8 mouse cellular contexts compared by ENCODE assay signal in the genomic region with DNA sequence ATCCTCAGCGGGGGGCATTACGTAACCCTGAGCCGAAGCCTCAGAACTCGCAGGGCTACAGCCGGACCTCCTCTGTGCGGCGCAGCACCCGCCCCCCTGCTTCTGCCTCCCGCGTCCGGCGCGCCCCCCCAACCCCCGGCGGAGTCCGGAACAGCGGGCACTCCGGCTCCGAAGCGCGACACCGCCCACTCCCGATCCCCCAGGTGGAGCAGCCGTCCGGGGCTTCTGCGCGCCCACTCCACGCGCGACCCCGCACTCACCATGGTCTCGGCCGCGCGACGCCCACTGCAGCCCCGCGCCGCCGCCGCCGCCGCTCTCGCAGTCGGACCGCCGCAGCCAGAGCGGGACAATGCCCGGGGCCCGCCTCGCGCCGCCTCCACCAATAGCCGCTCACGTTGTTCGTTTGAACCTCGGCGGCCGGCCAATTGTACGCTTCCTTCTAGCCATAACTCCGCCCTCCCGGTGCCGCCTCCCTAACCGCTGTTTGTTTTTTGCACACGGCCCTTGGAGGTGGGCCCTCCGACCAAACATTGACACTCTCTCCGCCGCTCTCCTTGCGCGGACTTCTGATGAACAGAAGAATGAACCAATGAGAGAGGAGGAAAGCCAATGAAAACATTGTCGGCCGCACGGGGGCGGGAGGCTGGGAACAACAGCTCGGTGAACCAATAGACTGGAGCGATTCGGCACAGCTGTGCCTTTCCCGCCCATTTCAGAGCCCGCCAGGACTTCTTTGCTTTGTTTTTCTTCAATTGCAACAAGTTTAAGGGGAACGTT. TPM values are rescaled to one million over a fixed set of nuclear protein-coding genes. Genes with fewer than 3 reads are reported as not detected.
DNase-seq lines count a peak whose midpoint lies in the region; ATAC-seq and TF ChIP-seq lines count a peak whose summit lies in the region.

A gene (minus strand): TSS at position 367 of the 777 bp plus-strand sequence.

- peak; percentile 100 for ATAC-seq in embryonic facial prominence, embryonic 13.5 days (ENCODE audit: insufficient number of reproducible peaks, insufficient read depth, low FRiP score, low TSS enrichment, low read depth)
- ATAC-seq in limb, embryonic 12.5 days (ENCODE audit: insufficient number of reproducible peaks, insufficient read depth, low FRiP score, low TSS enrichment, low read depth) = peak; percentile 99
- peak; percentile 99 for ATAC-seq in midbrain, embryonic 15.5 days (replicated peaks)

- peak within 1 kb of the TSS; percentile 71 for H3K4me2 ChIP-seq in embryonic facial prominence, embryonic 13.5 days
- H3K4me2 ChIP-seq in limb, embryonic 12.5 days = peak within 1 kb of the TSS; percentile 81
- peak within 1 kb of the TSS; percentile 64 for H3K4me2 ChIP-seq in midbrain, embryonic 15.5 days

- peak; percentile 98 for DNase-seq in 3134 (ENCODE audit: extremely low read depth, insufficient read length, low spot score)
- DNase-seq in adrenal gland, postnatal 36 days = peak; percentile 99 to 100
- DNase-seq in heart, adult 18-20 months = peak; percentile 99 to 100
- peak; percentile 100 for DNase-seq in kidney, adult 2 months
- peak; percentile 98 to 99 for DNase-seq in spleen, adult 2 months (ENCODE audit: low read depth in 1 of 2, low spot score in 2 of 2)

- TF ChIP-seq CTCF in kidney, adult 2 months (conservative IDR thresholded peaks at IDR 0.05; ENCODE audit: insufficient read depth, insufficient read length, low read depth, low read length) = no peak
- TF ChIP-seq CTCF in spleen, adult 2 months (IDR thresholded peaks at IDR 0.05; ENCODE audit: extremely low read depth, insufficient read depth, insufficient read length, insufficient replicate concordance) = no peak

- H3K9me3 ChIP-seq in embryonic facial prominence, embryonic 13.5 days = no peaks in the 10 kb centered on the region; the same call in 1 of the 2 replicates
- H3K9me3 ChIP-seq in limb, embryonic 12.5 days = no peaks in the 10 kb centered on the region
- no peaks in the 10 kb centered on the region for H3K9me3 ChIP-seq in midbrain, embryonic 15.5 days

- H3K4me3 ChIP-seq in embryonic facial prominence, embryonic 13.5 days = peak within 1 kb of the TSS; percentile 66
- peak within 1 kb of the TSS; percentile 66 for H3K4me3 ChIP-seq in kidney, adult 2 months (ENCODE audit: insufficient read depth, low read depth, low read length)
- peak within 1 kb of the TSS; percentile 70 for H3K4me3 ChIP-seq in limb, embryonic 12.5 days (replicated peaks)
- H3K4me3 ChIP-seq in midbrain, embryonic 15.5 days = peak within 1 kb of the TSS; percentile 89
- H3K4me3 ChIP-seq in spleen, adult 2 months (ENCODE audit: extremely low read depth, insufficient read depth, insufficient read length) = peak within 1 kb of the TSS; percentile 92

- peaks cover 9% of the 10 kb centered on the region for H3K36me3 ChIP-seq in embryonic facial prominence, embryonic 13.5 days
- H3K36me3 ChIP-seq in kidney, adult 2 months (ENCODE audit: control insufficient read depth, insufficient read depth, low read length) = no peaks in the 10 kb centered on the region; the same call in 1 of the 2 replicates
- peaks cover 11% of the 10 kb centered on the region; the same call in 1 of the 2 replicates for H3K36me3 ChIP-seq in limb, embryonic 12.5 days
- H3K36me3 ChIP-seq in midbrain, embryonic 15.5 days (replicated peaks) = no peaks in the 10 kb centered on the region
- H3K36me3 ChIP-seq in spleen, adult 2 months (ENCODE audit: control insufficient read depth, insufficient read depth, low read length) = no peaks in the 10 kb centered on the region

- H3K27me3 ChIP-seq in embryonic facial prominence, embryonic 13.5 days = no peaks in the 10 kb centered on the region
- no peaks in the 10 kb centered on the region for H3K27me3 ChIP-seq in kidney, adult 2 months (replicated peaks; ENCODE audit: control insufficient read depth, insufficient read depth, low read length)
- no peaks in the 10 kb centered on the region for H3K27me3 ChIP-seq in limb, embryonic 12.5 days
- H3K27me3 ChIP-seq in midbrain, embryonic 15.5 days (replicated peaks) = no peaks in the 10 kb centered on the region
- no peaks in the 10 kb centered on the region for H3K27me3 ChIP-seq in spleen, adult 2 months (ENCODE audit: control insufficient read depth, insufficient read depth, low read length)

- under 1% methylated on average over 80 of the region's 80 CpGs for WGBS in embryonic facial prominence, embryonic 13.5 days
- under 1% methylated on average over 79 of the region's 80 CpGs for WGBS in kidney, adult 2 months
- under 1% methylated on average over 72 of the region's 80 CpGs for WGBS in limb, embryonic 12.5 days
- WGBS in midbrain, embryonic 15.5 days = under 1% methylated on average over 58 of the region's 80 CpGs
- under 1% methylated on average over 76 of the region's 80 CpGs for WGBS in spleen, adult 2 months

- peak within 1 kb of the TSS; percentile 86 for H3K9ac ChIP-seq in embryonic facial prominence, embryonic 13.5 days
- H3K9ac ChIP-seq in limb, embryonic 12.5 days (replicated peaks) = peak within 1 kb of the TSS; percentile 89
- H3K9ac ChIP-seq in midbrain, embryonic 15.5 days = peak within 1 kb of the TSS; percentile 84

- no peak for TF ChIP-seq POLR2A in kidney, adult 2 months (IDR thresholded peaks at IDR 0.05; ENCODE audit: low read depth, low read length)
- no peak for TF ChIP-seq POLR2A in spleen, adult 2 months (IDR thresholded peaks at IDR 0.05; ENCODE audit: low read depth, low read length)

- H3K4me1 ChIP-seq in embryonic facial prominence, embryonic 13.5 days = peaks cover 7% of the 10 kb centered on the region
- H3K4me1 ChIP-seq in kidney, adult 2 months (ENCODE audit: control insufficient read depth, insufficient read depth, low read length) = peaks cover 4% of the 10 kb centered on the region; the same call in 1 of the 2 replicates
- no peaks in the 10 kb centered on the region; the same call in 1 of the 2 replicates for H3K4me1 ChIP-seq in limb, embryonic 12.5 days (replicated peaks)
- peaks cover 16% of the 10 kb centered on the region for H3K4me1 ChIP-seq in midbrain, embryonic 15.5 days
- H3K4me1 ChIP-seq in spleen, adult 2 months (ENCODE audit: control insufficient read depth, insufficient read depth, insufficient read length) = peaks cover 2% of the 10 kb centered on the region; the same call in 1 of the 2 replicates

- H3K27ac ChIP-seq in embryonic facial prominence, embryonic 13.5 days = peak within 1 kb of the TSS; percentile 94
- H3K27ac ChIP-seq in kidney, adult 2 months (ENCODE audit: insufficient read depth, low read depth, low read length) = peak within 1 kb of the TSS; percentile 93
- H3K27ac ChIP-seq in limb, embryonic 12.5 days = peak within 1 kb of the TSS; percentile 97
- peak within 1 kb of the TSS; percentile 96 for H3K27ac ChIP-seq in midbrain, embryonic 15.5 days
- peak within 1 kb of the TSS; percentile 98 for H3K27ac ChIP-seq in spleen, adult 2 months (ENCODE audit: insufficient read depth, low read length)

RNA-seq across cellular contexts. Expression of the gene that starts here (rescaled TPM):
- 10 to 100 TPM; 64.9 to 68.8 TPM for total RNA-seq in adrenal gland, postnatal 36 days (2021)
- 656 and 746 TPM in 2 replicates for polyA plus RNA-seq in embryonic facial prominence, embryonic 13.5 days (2015; fragmentation: Nextera tagmentation; extraction: Ambion mirVana)
- 10 to 100 TPM; 71.4 to 86.8 TPM for total RNA-seq in heart, adult 18-20 months (2021)
- 60.8 and 76.1 TPM in 2 replicates for polyA plus RNA-seq in kidney, adult 2 months (2012; rRNA removed)
- 763 and 824 TPM in 2 replicates for polyA plus RNA-seq in limb, embryonic 12.5 days (2016; fragmentation: Nextera tagmentation; extraction: Ambion mirVana)
- 250 and 290 TPM in 2 replicates for polyA plus RNA-seq in midbrain, embryonic 15.5 days (2015; fragmentation: Nextera tagmentation; extraction: Ambion mirVana)
- 29.8 and 36.5 TPM in 2 replicates for polyA plus RNA-seq in spleen, adult 2 months (2012; rRNA removed)

Comparison
In these comparisons a context has a peak if more than half of its experiments do, and no peak if none do; other contexts are left out.
1. Peak in every context shown above with its lines: DNase-seq, ATAC-seq, H3K4me3 ChIP-seq and H3K27ac ChIP-seq.